Mouse (Mus musculus): Measurements from ENCODE around the gene Nop14. TPM values are rescaled to one million over a fixed set of nuclear protein-coding genes. Genes with fewer than 3 reads are reported as not detected.

Gene Nop14
- total and polyA plus RNA-seq, 3 experiments, result 39.5 to 56.8 (median 48.1) TPM

- Histone ChIP-seq H3K4me1 (ENCODE audit: insufficient read depth, low read depth, low read length) (peaks cover 8% of the 10 kb centered on the region; the same call in 1 of the 2 replicates), H3K4me3 (ENCODE audit: low read depth, low read length) (no peak overlapping the region), H3K9me3 (replicated peaks) (no peaks in the 10 kb centered on the region), H3K27me3 (ENCODE audit: insufficient read depth, low read length) (no peaks in the 10 kb centered on the region), H3K36me3 (replicated peaks) (peaks cover 98% of the 10 kb centered on the region)
- TF ChIP-seq CTCF (IDR thresholded peaks at IDR 0.05; ENCODE audit: low read depth, low read length), result peak; percentile 87
- TF ChIP-seq GATA2 (IDR thresholded peaks at IDR 0.05; ENCODE audit: borderline replicate concordance, low read depth, low read length), result no peak
- ATAC-seq (ENCODE audit: extremely low read depth, insufficient number of reproducible peaks, low FRiP score, poor library complexity, severe bottlenecking) (peak; percentile 34; the same call in 1 of the 2 replicates), DNase-seq (ENCODE audit: low spot score) (no peak)
Measured at GRCm38 (mm10) chr5:34647581-34647980, 12.4 kb downstream of the Nop14 start.

GRCm38 (mm10) chr5:34642932-34643331 lies 17.0 kb downstream of the Nop14 start:
- no peaks in the 10 kb centered on the region for H3K9me3 ChIP-seq (replicated peaks)
- DNase-seq (ENCODE audit: low spot score) (no peak), ATAC-seq (ENCODE audit: extremely low read depth, insufficient number of reproducible peaks, low FRiP score, poor library complexity, severe bottlenecking) (no peak)
- no peaks in the 10 kb centered on the region for H3K27me3 ChIP-seq (ENCODE audit: insufficient read depth, low read length)
- H3K4me3 ChIP-seq (ENCODE audit: low read depth, low read length), result no peak overlapping the region
- H3K36me3 ChIP-seq (replicated peaks), result peaks cover 94% of the 10 kb centered on the region
- peaks cover 23% of the 10 kb centered on the region for H3K4me1 ChIP-seq (ENCODE audit: insufficient read depth, low read depth, low read length)
- TF ChIP-seq CTCF (IDR thresholded peaks at IDR 0.05; ENCODE audit: low read depth, low read length), result no peak
- no peak for TF ChIP-seq TAL1 (conservative IDR thresholded peaks at IDR 0.05; ENCODE audit: low read depth, low read length)
- no peak for TF ChIP-seq GATA1 (IDR thresholded peaks at IDR 0.05; ENCODE audit: borderline replicate concordance, low read length)
- TF ChIP-seq POLR2AphosphoS5 (IDR thresholded peaks at IDR 0.05; ENCODE audit: insufficient replicate concordance, low read depth, low read length), result no peak
- no peak for TF ChIP-seq GATA2 (IDR thresholded peaks at IDR 0.05; ENCODE audit: borderline replicate concordance, low read depth, low read length)

- ATAC-seq (ENCODE audit: extremely low read depth, insufficient number of reproducible peaks, low FRiP score, poor library complexity, severe bottlenecking) (no peak), DNase-seq (ENCODE audit: low spot score) (no peak)
- no peaks in the 10 kb centered on the region for H3K27me3 ChIP-seq (ENCODE audit: insufficient read depth, low read length)
- peaks cover 32% of the 10 kb centered on the region for H3K4me1 ChIP-seq (ENCODE audit: insufficient read depth, low read depth, low read length)
- no peaks in the 10 kb centered on the region for H3K9me3 ChIP-seq (replicated peaks)
- H3K4me3 ChIP-seq (ENCODE audit: low read depth, low read length), result no peak overlapping the region
- peaks cover 94% of the 10 kb centered on the region for H3K36me3 ChIP-seq (replicated peaks)
- TF ChIP-seq GATA2 (IDR thresholded peaks at IDR 0.05; ENCODE audit: borderline replicate concordance, low read depth, low read length) (no peak), CTCF (IDR thresholded peaks at IDR 0.05; ENCODE audit: low read depth, low read length) (no peak), GATA1 (IDR thresholded peaks at IDR 0.05; ENCODE audit: borderline replicate concordance, low read length) (no peak), POLR2AphosphoS5 (IDR thresholded peaks at IDR 0.05; ENCODE audit: insufficient replicate concordance, low read depth, low read length) (no peak), TAL1 (conservative IDR thresholded peaks at IDR 0.05; ENCODE audit: low read depth, low read length) (no peak)
Measured at GRCm38 (mm10) chr5:34641991-34642390, 18.0 kb downstream of the Nop14 start.

- ATAC-seq (ENCODE audit: extremely low read depth, insufficient number of reproducible peaks, low FRiP score, poor library complexity, severe bottlenecking) (no peak), DNase-seq (ENCODE audit: low spot score) (no peak)
- Histone ChIP-seq H3K27me3 (ENCODE audit: insufficient read depth, low read length) (no peaks in the 10 kb centered on the region), H3K9me3 (replicated peaks) (no peaks in the 10 kb centered on the region), H3K4me3 (ENCODE audit: low read depth, low read length) (peak overlapping the region; percentile 81; the same call in 1 of the 2 replicates), H3K36me3 (replicated peaks) (peaks cover 86% of the 10 kb centered on the region), H3K4me1 (ENCODE audit: insufficient read depth, low read depth, low read length) (peaks cover 64% of the 10 kb centered on the region)
- TF ChIP-seq GATA2 (IDR thresholded peaks at IDR 0.05; ENCODE audit: borderline replicate concordance, low read depth, low read length) (no peak), POLR2AphosphoS5 (IDR thresholded peaks at IDR 0.05; ENCODE audit: insufficient replicate concordance, low read depth, low read length) (no peak), CTCF (IDR thresholded peaks at IDR 0.05; ENCODE audit: low read depth, low read length) (no peak), TAL1 (conservative IDR thresholded peaks at IDR 0.05; ENCODE audit: low read depth, low read length) (no peak)
Measured at GRCm38 (mm10) chr5:34637591-34638156, 22.3 kb downstream of the Nop14 start.

GRCm38 (mm10) chr5:34636481-34637287 lies 23.3 kb downstream of the Nop14 start, which contains the start of gene Mfsd10:
Gene Mfsd10 (minus strand): TSS chr5:34637212.
- H3K4me3 ChIP-seq (ENCODE audit: low read depth, low read length), result peak within 1 kb of the TSS; percentile 81
- no peaks in the 10 kb centered on the region for H3K27me3 ChIP-seq (ENCODE audit: insufficient read depth, low read length)
- TF ChIP-seq TAL1 (conservative IDR thresholded peaks at IDR 0.05; ENCODE audit: low read depth, low read length), result no peak
- peak; percentile 92 for DNase-seq (ENCODE audit: low spot score)
- H3K9me3 ChIP-seq (replicated peaks), result no peaks in the 10 kb centered on the region
- peaks cover 64% of the 10 kb centered on the region for H3K4me1 ChIP-seq (ENCODE audit: insufficient read depth, low read depth, low read length)
- ATAC-seq (ENCODE audit: extremely low read depth, insufficient number of reproducible peaks, low FRiP score, poor library complexity, severe bottlenecking), result peak; percentile 76
- peaks cover 90% of the 10 kb centered on the region for H3K36me3 ChIP-seq (replicated peaks)

GRCm38 (mm10) chr5:34635665-34636192 lies 24.2 kb downstream of the Nop14 start:
- H3K4me1 ChIP-seq (ENCODE audit: insufficient read depth, low read depth, low read length), result peaks cover 63% of the 10 kb centered on the region
- peak; percentile 43 for DNase-seq (ENCODE audit: low spot score)
- no peaks in the 10 kb centered on the region for H3K27me3 ChIP-seq (ENCODE audit: insufficient read depth, low read length)
- H3K9me3 ChIP-seq (replicated peaks), result no peaks in the 10 kb centered on the region
- peak overlapping the region; percentile 81; the same call in 1 of the 2 replicates for H3K4me3 ChIP-seq (ENCODE audit: low read depth, low read length)
- H3K36me3 ChIP-seq (replicated peaks), result peaks cover 90% of the 10 kb centered on the region
- no peak for TF ChIP-seq GATA1 (IDR thresholded peaks at IDR 0.05; ENCODE audit: borderline replicate concordance, low read length)
- no peak for TF ChIP-seq CTCF (IDR thresholded peaks at IDR 0.05; ENCODE audit: low read depth, low read length)
- TF ChIP-seq GATA2 (IDR thresholded peaks at IDR 0.05; ENCODE audit: borderline replicate concordance, low read depth, low read length), result no peak
- TF ChIP-seq TAL1 (conservative IDR thresholded peaks at IDR 0.05; ENCODE audit: low read depth, low read length), result no peak
- no peak for TF ChIP-seq POLR2AphosphoS5 (IDR thresholded peaks at IDR 0.05; ENCODE audit: insufficient replicate concordance, low read depth, low read length)
- ATAC-seq (ENCODE audit: extremely low read depth, insufficient number of reproducible peaks, low FRiP score, poor library complexity, severe bottlenecking), result no peak
